Mouse (Mus musculus): ENCODE measurements around the gene Galnt4.

DNA sequence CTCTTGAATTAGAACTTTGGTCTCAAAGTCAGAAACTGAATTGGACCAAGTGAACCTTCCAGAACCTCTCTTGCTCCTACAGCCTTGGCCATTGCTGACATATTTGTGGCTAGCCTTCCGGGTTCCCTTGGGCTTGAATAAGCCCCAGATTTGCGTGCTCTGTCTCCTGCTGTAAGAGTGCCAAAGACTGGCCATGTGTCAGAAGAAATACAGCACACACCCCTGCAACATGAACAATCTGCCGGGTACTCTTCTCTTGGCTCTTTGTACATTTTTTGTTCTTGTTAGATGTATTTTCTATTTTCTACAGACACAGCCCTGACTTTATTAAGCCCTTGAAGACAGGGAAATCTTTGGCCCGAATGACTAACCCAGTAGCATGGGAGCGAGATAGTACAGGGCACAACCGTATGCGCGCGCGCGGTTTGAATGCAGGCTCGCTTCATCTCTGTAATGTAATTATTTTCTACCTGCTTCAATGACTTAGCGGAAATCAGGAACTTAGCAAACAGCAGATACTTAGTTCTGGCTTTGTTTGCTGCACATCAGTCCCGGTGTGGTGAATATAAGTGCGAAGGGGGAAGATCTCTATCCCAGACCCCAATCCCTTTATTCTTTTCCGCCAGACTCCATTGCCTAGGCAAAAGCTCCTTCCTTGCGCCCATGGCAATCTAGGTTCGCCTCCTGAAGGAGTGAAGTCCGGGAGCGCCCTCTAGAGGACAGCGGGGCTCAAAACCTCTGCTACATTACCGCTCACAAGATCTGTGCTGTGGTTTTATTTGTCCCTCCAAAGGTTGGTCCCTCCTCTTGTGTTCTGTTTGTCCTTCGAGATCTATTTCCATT is 23.3 kb upstream of the Galnt4 start:
- TF ChIP-seq CTCF (IDR thresholded peaks at IDR 0.05; ENCODE audit: control insufficient read depth, insufficient read depth, low read length): peak; percentile 89
- TF ChIP-seq POLR2A (IDR thresholded peaks at IDR 0.05; ENCODE audit: borderline replicate concordance, control insufficient read depth, low read depth, low read length): no peak

All from bone marrow, adult 2 months (tissue).